Mouse (Mus musculus): ENCODE data around the gene Fn3krp. TPM values are rescaled to one million over a fixed set of nuclear protein-coding genes. Genes with fewer than 3 reads are reported as not detected.

The Fn3krp gene
- polyA plus RNA-seq, 1 experiment from 2014 or later = 8.6 TPM

DNA sequence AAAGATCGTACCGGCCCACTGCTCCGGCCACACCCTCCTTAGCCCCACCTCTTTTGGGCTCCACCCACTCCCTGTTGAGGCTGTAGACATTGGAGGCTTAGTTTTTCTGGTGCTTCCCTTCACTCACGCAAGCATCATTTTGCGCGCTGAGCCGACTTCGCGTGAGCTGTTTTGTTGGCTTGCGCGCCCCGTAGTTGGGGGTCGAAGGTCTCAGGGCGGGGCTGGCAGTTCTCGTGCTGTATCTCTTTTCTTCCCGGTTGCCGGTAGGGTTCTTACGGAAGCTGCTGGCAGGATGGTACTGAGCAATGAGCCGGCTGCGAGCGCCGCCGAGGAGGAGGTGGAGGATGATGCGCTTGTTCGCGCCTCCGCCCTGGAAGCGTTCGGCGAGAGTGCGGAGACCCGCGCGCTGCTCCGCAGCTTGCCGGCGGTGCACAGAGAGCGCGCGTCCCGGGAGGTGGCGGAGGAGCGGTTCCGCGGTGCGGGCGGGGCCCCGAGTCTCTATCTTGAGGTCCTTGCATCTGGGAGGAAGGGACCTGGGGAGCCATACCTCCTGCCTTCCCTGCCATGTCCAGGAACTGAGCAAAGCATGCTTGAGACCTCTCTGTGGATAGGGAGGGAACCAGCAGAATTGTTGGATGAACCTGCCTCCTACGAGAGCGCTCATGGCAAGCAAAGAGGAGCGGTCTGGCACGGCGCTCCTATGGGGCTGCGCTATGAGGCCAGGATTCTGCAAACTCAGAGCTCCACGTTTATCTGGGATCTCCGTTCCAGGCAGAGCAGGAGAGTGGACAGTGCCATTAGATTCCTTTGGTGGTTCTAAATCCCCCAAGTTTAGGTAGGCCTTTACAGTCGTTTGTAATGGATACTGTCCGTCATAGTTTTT, 30.8 kb downstream of the Fn3krp start, which contains the start of gene Tbcd:
TSS of gene Tbcd (plus strand) at position 197 of the 883 bp plus-strand sequence.
- peak; percentile 92 for ATAC-seq (ENCODE audit: insufficient number of reproducible peaks, insufficient read depth, low FRiP score, low TSS enrichment)
- 0 out of 2 replicates have a peak, but pooled peaks cover 6% of the 10 kb centered on the region for H3K36me3 ChIP-seq
- peak within 1 kb of the TSS; percentile 77 for H3K9ac ChIP-seq
- peak within 1 kb of the TSS; percentile 79 for H3K27ac ChIP-seq
- H3K4me3 ChIP-seq = peak within 1 kb of the TSS; percentile 92
- no peaks in the 10 kb centered on the region for H3K27me3 ChIP-seq
- H3K9me3 ChIP-seq = no peaks in the 10 kb centered on the region
- under 1% methylated on average over 58 of the region's 58 CpGs for WGBS
- peaks cover 10% of the 10 kb centered on the region; the same call in 1 of the 2 replicates for H3K4me1 ChIP-seq
- peak within 1 kb of the TSS; percentile 76 for H3K4me2 ChIP-seq (replicated peaks)

DNA sequence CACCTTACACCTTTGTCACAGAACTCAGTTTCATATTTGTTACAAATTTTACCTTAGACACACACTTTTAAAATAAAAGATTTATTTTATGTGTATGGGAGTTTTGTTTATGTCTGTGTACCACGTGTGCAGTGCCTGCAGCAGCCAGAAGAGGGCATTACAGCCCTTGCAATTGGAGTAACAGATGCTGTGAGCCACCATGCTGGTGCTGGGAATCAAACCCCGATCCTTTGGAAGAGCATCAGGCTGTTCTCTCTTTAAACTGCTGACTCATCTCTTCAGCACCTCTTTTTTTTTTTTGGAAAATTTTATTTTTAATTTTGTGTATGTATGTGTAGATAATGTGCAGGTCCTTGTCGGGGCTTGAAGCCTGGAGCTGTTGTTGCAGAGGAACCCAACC, 36.7 kb downstream of the Fn3krp start:
- H3K9ac ChIP-seq = no peak overlapping the region
- no peak overlapping the region for H3K4me2 ChIP-seq (replicated peaks)
- H3K27ac ChIP-seq = no peak overlapping the region
- H3K4me1 ChIP-seq = peaks cover 4% of the 10 kb centered on the region; the same call in 1 of the 2 replicates
- no peak overlapping the region for H3K4me3 ChIP-seq
- no peaks in the 10 kb centered on the region for H3K27me3 ChIP-seq
- no peak for ATAC-seq (ENCODE audit: insufficient number of reproducible peaks, insufficient read depth, low FRiP score, low TSS enrichment)
- 84% methylated on average over 3 of the region's 3 CpGs for WGBS
- H3K36me3 ChIP-seq = peaks cover 51% of the 10 kb centered on the region
- no peaks in the 10 kb centered on the region for H3K9me3 ChIP-seq

DNA sequence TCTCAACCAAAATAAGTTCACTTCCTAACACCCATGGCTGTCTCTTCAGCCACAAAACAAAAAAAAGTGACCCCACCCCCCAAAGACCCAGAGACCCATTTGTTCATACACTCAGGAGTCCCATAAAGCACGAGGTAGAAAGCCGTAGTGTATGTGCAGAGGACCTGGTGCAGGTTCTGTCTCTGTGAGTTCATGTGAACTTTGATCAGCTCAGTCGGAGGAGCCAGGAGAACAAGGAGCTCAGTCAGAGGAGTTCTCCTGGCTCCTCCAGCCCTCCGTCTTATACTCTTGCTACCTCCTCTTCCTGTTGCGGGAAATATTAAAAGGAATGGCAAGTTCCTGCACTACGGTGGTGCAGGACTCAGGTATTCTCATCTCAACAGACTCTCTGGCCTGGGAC, 46.2 kb downstream of the Fn3krp start:
- 92% methylated on average over 6 of the region's 6 CpGs for WGBS
- H3K4me1 ChIP-seq = no peaks in the 10 kb centered on the region
- ATAC-seq (ENCODE audit: insufficient number of reproducible peaks, insufficient read depth, low FRiP score, low TSS enrichment) = no peak
- no peak overlapping the region for H3K4me3 ChIP-seq
- H3K4me2 ChIP-seq (replicated peaks) = no peak overlapping the region
- H3K9ac ChIP-seq = no peak overlapping the region
- H3K36me3 ChIP-seq = peaks cover 24% of the 10 kb centered on the region
- no peak overlapping the region for H3K27ac ChIP-seq
- H3K9me3 ChIP-seq = no peaks in the 10 kb centered on the region
- H3K27me3 ChIP-seq = no peaks in the 10 kb centered on the region

DNA sequence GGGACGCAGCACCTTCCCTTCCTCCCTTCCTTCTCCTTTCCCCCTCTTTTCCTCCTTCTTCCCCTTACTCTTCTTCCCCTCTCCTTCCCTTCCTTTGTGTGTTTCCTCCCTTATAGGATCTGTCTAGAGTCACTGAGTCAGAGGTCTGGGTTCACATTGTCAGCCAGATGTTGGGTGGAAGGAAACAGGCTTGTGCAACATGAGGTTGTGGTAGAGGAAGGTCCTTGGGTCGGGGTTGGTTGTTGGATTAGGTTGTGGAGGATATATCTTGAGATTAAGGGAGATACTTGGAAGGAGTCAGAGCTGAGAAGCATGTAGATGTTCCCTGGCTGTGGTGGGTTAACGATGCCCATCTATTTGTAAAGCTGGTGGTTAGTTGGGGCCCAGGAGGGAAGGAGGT, 53.6 kb downstream of the Fn3krp start:
- no peak for ATAC-seq (ENCODE audit: insufficient number of reproducible peaks, insufficient read depth, low FRiP score, low TSS enrichment)
- no peak overlapping the region for H3K9ac ChIP-seq
- peaks cover 12% of the 10 kb centered on the region for H3K36me3 ChIP-seq
- no peak overlapping the region for H3K4me3 ChIP-seq
- no peak overlapping the region for H3K27ac ChIP-seq
- no peaks in the 10 kb centered on the region for H3K9me3 ChIP-seq
- WGBS = 84% methylated on average over 3 of the region's 3 CpGs
- H3K27me3 ChIP-seq = no peaks in the 10 kb centered on the region
- no peaks in the 10 kb centered on the region for H3K4me1 ChIP-seq
- H3K4me2 ChIP-seq (replicated peaks) = no peak overlapping the region

DNA sequence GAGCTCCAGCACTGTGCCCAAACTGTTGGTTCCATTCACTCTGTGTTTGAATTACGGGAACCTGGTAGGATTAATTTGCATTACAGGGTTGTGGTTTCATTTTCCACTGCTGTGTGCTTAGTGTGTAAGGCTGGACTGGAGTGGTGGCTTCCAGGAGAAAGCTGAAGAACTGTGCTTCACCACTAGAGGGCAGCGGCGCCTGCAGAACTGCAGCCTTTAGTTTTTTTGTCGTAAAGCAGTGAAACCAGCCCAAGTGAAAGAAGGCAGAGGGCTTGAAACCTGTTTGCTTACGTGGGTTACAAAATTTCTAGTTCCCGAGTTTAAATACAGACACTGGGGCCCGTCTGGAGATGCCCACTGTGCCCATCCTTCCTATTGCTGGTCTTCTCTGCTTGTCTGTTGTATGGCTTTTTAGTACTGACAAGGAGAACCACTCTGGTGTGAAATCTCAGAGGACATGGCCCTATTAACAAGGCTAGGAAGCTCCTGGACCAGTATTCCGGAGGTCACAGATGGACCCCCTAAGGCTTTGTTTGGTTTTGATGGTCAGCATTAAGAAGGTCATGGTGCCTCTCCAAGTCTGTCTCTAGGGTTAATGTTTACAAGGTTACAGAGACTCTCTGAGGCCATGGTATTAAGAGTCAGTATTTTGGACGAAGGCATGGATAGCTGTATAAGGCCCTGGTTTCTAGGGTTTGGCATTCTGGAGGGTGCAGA, 54.7 kb downstream of the Fn3krp start:
- H3K4me1 ChIP-seq = no peaks in the 10 kb centered on the region
- H3K27ac ChIP-seq = no peak overlapping the region
- no peak overlapping the region for H3K4me2 ChIP-seq (replicated peaks)
- H3K27me3 ChIP-seq = no peaks in the 10 kb centered on the region
- WGBS = 33% methylated on average over 9 of the region's 9 CpGs
- no peak for ATAC-seq (ENCODE audit: insufficient number of reproducible peaks, insufficient read depth, low FRiP score, low TSS enrichment)
- no peaks in the 10 kb centered on the region for H3K9me3 ChIP-seq
- no peak overlapping the region for H3K4me3 ChIP-seq
- H3K36me3 ChIP-seq = peaks cover 9% of the 10 kb centered on the region
- H3K9ac ChIP-seq = no peak overlapping the region

DNA sequence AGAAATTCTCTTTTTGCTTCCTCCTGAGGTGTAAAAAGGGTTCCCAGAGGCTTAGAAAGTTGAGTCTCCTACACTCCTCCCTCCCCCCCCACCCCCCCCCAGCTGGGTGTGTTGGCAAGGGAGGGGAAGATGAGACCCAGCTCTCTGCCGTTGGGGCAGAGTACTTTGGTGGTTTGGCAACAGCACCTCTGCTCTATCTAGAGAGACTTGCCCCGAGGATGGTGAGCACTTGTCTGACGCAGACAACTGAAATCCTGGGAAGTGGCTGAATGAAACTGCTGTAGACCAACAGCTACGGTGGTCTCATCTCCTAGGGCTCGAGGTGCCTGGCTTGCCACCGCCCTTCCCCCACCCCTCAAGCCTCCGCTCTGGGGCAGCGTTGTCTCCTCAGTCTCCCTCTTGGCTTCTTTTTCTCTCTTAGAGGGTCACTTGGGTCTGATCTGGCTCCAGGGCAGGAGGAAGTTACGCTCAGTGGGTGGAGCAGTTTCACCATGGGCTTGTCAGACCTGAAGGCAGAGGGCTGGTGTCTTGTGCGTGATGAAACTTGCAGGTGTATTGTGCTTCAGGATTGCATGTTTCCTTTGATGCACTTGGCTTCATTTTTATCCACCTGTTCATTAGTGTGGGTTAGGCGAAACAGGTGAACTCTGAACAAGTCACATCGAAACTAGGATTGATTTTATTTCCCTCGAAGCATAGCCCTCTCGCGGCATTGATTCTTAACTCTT, 58.4 kb downstream of the Fn3krp start:
- peaks cover 8% of the 10 kb centered on the region for H3K36me3 ChIP-seq
- H3K4me1 ChIP-seq = no peaks in the 10 kb centered on the region
- no peaks in the 10 kb centered on the region for H3K27me3 ChIP-seq
- no peak overlapping the region for H3K9ac ChIP-seq
- no peak overlapping the region for H3K4me3 ChIP-seq
- 84% methylated on average over 15 of the region's 15 CpGs for WGBS
- no peak overlapping the region for H3K4me2 ChIP-seq (replicated peaks)
- H3K27ac ChIP-seq = no peak overlapping the region
- no peak for ATAC-seq (ENCODE audit: insufficient number of reproducible peaks, insufficient read depth, low FRiP score, low TSS enrichment)
- H3K9me3 ChIP-seq = no peaks in the 10 kb centered on the region

Small RNA genes lying within 50 kb of the gene (microRNA-seq; reads per million reads assigned to microRNA genes)
- gene Mir7236 = not detected

Other genes starting within 250 kb of the Fn3krp start
- gene Hexdc, start 217.0 kb upstream of the Fn3krp start, polyA plus RNA-seq (2016; fragmentation: Nextera tagmentation; extraction: Ambion mirVana) = 10.4 and 10.5 TPM in 2 replicates
- 22.1 and 22.9 TPM in 2 replicates for gene Ogfod3, start 216.7 kb upstream of the Fn3krp start, polyA plus RNA-seq (2016; fragmentation: Nextera tagmentation; extraction: Ambion mirVana)
- 37.9 and 38.9 TPM in 2 replicates for gene Cybc1, start 192.1 kb upstream of the Fn3krp start, polyA plus RNA-seq (2016; fragmentation: Nextera tagmentation; extraction: Ambion mirVana)
- gene Narf, start 184.1 kb upstream of the Fn3krp start, polyA plus RNA-seq (2016; fragmentation: Nextera tagmentation; extraction: Ambion mirVana) = 63.1 and 70.0 TPM in 2 replicates
- 10.6 and 10.8 TPM in 2 replicates for gene Foxk2, start 161.4 kb upstream of the Fn3krp start, polyA plus RNA-seq (2016; fragmentation: Nextera tagmentation; extraction: Ambion mirVana)
- 102 and 103 TPM in 2 replicates for gene Wdr45b, start 67.0 kb upstream of the Fn3krp start, polyA plus RNA-seq (2016; fragmentation: Nextera tagmentation; extraction: Ambion mirVana)
- gene Rab40b, start 33.1 kb upstream of the Fn3krp start, polyA plus RNA-seq (2016; fragmentation: Nextera tagmentation; extraction: Ambion mirVana) = 7.5 and 8.9 TPM in 2 replicates
- 0.51 and 0.78 TPM in 2 replicates for gene Fn3k, start 13.5 kb downstream of the Fn3krp start, polyA plus RNA-seq (2016; fragmentation: Nextera tagmentation; extraction: Ambion mirVana)
- 51.0 and 54.7 TPM in 2 replicates for gene Tbcd, start 30.5 kb downstream of the Fn3krp start, polyA plus RNA-seq (2016; fragmentation: Nextera tagmentation; extraction: Ambion mirVana)
- gene Zfp750, start 97.9 kb downstream of the Fn3krp start, polyA plus RNA-seq (2016; fragmentation: Nextera tagmentation; extraction: Ambion mirVana) = 2.3 and 2.6 TPM in 2 replicates

All from embryonic facial prominence, embryonic 12.5 days (tissue).